Mouse (Mus musculus): ENCODE results near the gene Olfr70.
A peak's percentile ranks its signal among the peaks of the same experiment; 100 is the strongest.

Gene Olfr70

DNA sequence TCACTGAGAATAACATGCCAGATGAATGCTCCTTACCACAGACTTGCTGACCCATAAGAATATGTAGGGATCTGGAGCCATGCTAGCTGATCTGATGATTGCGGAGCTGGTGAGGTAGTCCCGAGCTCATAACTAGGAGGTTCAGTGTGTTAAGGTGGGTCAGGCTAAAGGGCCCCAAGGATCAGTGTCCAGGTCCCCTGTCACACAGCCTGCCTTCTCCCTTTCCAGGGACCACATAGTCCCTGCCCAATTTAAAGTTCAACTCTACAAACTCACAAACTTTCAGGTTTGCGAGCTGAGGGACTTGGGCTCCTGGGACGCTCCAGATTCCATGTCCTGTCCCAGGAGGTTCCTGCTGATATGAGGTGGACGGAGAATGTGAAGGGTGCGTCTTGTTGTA, at the start of gene Olfr70:
Gene Olfr70, minus strand, starts transcription at position 101 of the 400 bp plus-strand sequence.
- no peak for DNase-seq

DNA sequence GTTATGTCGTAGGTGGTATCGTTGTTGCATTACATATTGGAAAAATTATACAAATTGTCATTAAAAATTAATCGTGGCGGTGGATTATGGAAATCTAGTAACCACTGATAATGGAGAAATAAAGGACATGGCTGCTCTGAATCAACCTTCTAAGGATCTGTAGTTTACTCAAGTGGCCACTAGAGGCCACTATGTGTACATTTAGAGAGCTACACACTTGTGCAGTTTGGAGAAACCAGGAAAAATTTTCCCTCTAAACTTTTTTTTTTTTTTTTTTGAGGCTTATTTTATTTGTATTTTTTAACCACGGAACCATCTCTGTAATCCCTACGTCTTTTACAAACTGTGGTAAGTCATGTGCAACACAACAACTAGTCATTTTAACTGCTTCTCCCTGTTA, 44.6 kb upstream of the Olfr70 start:
- DNase-seq = no peak

DNA sequence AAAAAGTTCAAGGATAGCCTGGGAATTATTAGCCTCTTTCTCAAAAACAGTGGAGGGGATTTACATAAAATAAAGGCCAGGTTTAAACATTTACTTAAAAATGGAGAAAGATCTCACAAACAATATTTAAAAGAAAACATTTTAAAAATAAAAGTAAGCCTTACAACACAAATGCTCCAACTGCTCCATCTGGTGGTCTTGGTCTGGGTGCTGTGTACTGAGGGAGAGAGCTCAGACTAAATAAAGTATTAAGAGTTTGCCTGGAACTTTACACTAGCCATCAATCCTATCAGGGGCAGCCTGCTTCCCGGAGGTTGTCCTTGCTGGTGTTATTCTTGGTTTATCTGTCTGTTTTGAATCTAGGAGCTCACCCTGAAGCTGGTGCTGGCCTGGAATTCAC, 42.5 kb upstream of the Olfr70 start:
- DNase-seq = no peak

DNA sequence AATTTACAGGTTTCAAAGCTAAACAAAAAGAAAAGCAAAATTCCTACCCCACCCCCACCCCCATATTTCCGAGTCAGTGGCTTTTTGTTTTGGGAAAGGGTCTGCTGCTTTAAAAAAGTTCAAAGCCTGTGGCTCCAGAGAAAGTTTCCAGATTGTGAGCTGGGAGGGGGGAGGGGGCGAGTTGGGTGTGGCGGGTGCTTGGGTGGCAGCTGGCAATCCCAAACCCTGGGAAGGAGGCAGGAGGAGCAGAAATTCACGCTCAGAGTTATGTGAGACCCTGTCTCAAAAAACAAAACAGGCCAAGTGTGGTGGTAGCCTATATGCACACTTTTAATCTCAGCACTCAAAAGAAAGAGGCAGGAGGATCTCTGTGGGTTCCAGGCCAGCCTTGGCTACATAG, 42.0 kb upstream of the Olfr70 start:
- no peak for DNase-seq

DNA sequence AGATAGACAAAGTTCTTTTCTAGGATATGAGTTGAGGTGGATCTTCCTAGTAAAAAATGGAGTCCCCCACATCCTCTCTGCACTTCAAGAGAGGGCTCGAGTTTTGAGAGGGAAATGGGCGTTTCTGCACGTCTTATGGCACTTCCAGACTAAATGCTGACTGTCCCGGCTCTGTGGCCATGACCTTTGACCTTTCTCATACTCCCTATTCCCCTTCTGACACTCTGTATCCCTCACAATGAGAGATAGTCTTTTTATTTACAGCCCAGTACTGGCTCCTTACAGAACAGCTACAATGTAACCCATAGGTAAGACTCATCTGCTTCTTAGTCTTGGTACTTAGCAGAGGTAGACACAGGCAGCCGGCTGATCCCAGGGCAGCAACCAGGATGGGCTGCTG, 40.9 kb upstream of the Olfr70 start:
- no peak for DNase-seq

DNA sequence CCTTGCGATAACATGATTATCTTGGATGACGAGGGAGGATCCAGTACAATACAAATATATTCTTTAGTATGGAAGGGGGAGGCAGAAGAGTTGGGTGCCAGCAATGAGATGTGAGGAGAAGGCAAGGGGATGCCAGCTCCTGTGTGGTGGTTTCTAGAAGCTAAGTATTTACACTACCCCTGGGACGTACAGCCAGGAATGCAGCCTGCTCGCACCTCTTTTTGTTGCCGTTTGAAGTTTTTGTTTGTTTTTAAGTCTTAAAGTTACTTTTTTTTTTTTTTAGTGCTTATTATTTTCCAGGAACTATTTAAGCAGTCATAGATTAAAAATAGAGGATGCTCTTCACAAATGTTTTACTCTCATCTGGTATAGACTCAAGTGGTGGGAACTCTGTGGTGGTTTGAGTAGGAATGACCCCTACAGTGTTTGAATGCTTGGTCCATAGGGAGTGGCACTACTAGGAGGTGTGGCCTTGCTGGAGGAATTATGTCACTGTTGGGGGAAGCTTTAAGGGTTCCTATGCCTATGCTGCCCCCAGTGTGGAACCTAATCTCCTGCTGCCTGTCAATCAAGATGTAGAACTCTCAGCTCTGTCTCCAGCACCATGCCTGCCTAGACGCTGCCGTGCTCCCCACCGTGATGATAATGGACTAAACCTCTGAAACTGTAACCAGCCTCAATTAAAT, 38.5 kb upstream of the Olfr70 start:
- DNase-seq = no peak

DNA sequence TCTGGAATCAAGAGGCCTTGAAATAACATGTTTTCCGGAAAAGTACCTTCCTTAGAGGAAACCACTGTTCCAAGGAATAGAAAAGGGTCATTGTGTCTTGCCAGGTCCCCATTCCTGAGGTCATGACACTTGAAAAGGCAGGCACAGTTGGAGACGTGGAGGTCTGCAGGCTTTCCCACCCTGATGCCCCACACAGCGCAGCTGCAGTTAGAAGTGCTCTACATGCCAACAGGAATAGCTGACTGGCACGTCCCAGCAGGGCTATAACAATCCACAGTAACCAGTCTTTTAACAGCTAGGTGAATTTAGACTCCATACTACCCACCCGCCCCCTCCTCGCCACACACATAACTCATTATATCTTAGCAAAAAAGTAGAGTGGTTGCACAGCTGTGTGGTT, 36.5 kb upstream of the Olfr70 start:
- no peak for DNase-seq

DNA sequence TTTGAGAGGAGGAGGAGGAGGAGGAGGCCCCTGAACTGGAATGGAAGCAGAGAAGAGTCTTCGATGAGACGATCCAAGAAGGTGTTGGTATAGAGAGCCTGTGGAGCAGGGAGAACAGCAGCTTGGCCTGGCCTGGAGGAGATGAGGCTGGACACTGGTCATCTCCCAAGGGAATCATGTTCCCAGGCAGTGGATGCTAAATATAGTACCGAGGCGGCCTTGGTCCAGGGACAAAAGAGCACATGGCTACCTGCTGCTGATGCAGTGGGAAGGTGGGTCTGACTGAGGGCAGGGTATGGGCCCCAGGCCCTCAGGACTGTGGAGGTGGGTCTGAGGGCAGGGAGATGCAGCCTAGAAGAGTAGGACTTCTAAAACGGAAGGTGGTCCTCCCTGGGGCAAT, 32.6 kb upstream of the Olfr70 start:
- DNase-seq = no peak

DNA sequence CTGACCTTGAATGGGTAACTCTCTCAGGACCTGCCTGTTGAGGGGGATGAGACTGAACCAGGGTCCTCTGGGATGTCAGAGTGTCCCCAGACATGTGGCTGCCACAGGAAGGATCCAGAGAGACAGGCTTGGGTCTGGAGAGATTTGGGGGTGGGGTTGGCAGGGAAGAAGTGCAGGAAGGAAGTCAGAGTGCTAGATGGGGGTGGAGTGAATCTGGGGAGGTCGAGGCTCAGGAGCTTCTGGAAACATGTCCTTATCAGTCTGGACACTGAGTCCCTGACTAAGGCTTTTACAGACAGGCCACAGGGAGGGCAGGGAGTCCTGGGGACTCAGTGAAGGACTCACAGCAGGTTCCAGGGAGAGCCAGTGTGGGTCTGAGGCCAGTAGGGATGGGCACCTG, 31.6 kb upstream of the Olfr70 start:
- DNase-seq = no peak

DNA sequence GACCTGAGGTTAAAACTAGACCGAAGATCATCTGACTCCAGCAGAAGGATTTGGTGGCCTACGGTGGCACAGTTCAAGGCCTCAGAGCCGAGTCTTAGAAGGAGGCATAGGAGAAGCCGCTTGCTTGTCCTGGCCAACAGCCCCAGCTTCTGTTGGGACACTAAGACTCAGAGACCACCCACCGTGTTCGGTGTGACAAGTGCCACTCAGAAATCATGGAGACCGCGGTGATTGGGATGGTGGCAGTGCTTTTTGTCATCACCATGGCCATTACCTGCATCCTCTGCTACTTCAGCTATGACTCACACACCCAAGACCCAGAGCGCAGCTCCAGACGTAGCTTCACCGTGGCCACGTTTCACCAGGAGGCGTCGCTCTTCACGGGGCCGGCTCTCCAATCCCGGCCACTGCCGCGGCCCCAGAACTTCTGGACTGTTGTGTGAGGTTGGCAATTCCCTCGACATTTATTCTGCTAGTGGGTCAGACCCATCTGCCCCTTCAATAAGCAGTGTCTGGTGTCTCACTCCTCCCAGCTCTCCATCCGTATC, 30.2 kb upstream of the Olfr70 start:
- DNase-seq = no peak

DNA sequence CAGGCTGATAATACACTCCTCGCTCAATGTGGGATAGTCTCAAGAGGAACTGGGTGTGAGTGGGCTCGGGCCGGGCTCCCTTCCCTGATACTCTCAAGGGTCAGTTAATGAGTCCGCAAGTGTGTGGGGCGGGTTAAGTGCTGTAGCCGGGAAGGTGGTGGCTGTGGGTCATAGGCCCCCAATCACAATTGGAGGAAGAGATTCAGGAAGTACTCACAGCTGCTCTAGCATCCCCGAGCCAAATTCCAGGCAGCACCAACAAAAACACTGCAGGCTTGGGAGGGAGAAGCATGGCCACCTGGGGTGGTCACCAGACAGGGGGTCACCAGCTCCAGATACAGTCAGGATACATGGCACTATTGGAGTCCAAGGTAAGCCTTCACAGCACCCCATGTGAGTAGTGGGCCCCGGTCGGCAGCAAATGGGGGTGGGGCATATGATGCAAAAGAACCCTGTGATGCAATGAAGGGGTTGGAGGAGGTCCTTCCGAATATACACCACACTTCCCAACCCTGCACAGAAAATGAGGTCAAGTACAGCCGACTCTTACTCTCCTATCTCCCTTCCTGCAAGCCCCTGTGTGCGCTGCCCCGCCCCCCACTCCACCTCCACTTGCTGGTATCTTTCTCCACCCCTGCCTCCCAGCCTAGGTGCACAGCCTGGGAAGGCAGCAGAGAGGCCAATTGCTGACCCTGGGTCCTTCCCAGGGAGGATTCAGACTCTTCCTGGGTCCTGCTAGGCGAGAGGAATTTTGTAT, 29.4 kb upstream of the Olfr70 start, which contains the start of gene Spaar:
Gene Spaar, plus strand, starts transcription at position 241 of the 757 bp plus-strand sequence.
- no peak for DNase-seq

DNA sequence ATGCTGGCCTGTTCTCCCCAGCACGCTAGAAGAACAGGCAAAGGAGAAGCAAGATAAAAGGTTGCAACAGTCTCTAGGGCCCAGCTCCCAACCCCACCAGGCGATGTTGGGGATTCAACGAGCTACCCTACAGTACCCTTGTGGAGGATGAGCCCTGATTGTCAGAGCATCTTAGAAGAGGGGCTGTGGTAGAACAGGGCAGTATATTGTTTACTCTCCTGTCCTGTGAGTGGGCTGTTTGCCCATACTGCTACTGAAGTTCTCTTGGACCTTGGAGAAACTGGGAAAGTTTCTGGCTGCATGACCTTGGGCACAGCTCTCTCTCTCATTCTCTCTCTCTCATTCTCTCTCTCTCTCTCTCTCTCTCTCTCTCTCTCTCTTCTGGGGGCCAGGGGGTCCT, 28.5 kb upstream of the Olfr70 start:
- no peak for DNase-seq

DNA sequence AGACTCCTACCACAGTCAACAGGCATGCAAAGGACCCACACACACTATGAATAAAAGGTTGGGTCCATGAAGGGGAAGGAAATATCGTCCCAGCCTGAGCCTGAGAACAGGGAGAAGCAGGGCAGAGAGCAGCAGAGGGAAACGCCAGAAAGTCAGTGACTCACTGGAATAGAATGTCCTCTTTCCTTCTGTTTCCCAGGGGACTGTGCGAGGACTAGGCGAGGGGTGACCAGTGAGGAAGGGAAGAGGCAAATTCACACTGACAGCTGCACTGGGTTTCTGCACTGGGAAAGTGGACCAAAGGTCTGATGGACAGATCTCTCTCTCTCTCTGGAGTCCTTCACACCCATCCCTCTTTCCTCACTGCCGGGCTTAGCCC, 28.0 kb upstream of the Olfr70 start:
- no peak for DNase-seq

DNA sequence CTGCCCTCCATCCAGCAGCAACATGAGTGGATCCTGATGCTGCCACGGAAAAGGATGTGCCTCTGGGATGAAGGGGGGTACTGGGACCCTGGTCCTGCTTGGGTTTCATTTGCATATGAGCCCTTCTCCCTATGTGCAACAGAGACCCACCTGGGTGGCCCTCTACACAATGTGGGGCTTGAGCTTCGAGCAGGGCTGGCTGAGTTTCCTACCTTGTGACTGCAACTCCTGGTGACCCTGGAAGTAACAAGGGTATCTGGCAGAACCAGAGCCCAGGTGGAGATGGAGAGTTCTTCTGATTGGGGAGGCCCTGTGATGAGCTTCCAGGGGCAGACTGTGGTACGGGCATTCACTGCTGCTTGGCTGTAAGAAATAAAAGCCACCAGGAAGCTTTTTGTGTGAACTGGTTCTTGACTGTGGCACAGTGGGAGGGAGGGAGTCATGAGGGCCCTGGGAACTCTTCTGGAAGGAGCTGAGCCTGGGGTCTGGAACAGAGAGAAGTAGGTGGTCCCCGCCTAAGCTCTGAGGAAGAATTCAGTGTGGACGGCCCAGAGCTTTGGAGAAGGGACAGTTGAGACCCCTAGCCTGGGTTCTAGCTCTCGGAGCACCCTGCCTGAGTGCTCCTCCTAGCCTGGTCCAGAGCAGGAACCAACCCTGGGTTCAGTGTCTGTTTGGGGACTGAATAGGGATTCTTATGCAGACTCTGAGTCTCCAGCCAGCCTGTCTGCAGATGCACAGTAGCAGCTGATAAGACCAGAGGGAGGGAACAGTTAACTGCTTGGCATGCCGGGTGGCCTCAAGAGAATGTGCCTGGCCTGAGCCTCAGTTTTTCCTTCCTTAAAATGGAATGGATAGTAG, 27.3 kb upstream of the Olfr70 start:
- DNase-seq = no peak

DNA sequence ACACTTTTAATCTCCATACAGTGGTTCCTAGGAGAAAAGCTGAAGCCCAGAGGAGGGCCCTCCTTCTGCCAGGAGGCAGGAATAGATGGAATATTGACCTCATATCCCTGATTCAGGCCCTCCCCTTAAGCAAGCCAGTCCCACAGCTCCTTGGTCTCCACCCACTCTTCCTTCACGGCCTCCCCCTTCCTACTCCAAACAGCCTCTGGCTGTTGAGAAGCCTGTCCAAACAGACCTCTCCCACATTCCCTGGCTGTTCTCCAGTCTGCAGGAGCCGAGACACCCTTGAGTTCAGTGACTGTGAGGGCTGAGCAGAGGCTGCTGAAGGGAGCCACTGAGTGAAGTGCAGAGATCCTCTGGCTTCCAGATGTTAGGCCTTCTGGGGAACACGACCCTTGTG, 26.4 kb upstream of the Olfr70 start, which contains the start of gene Hrct1:
Gene Hrct1, plus strand, starts transcription at position 194 of the 400 bp plus-strand sequence.
- DNase-seq = no peak

DNA sequence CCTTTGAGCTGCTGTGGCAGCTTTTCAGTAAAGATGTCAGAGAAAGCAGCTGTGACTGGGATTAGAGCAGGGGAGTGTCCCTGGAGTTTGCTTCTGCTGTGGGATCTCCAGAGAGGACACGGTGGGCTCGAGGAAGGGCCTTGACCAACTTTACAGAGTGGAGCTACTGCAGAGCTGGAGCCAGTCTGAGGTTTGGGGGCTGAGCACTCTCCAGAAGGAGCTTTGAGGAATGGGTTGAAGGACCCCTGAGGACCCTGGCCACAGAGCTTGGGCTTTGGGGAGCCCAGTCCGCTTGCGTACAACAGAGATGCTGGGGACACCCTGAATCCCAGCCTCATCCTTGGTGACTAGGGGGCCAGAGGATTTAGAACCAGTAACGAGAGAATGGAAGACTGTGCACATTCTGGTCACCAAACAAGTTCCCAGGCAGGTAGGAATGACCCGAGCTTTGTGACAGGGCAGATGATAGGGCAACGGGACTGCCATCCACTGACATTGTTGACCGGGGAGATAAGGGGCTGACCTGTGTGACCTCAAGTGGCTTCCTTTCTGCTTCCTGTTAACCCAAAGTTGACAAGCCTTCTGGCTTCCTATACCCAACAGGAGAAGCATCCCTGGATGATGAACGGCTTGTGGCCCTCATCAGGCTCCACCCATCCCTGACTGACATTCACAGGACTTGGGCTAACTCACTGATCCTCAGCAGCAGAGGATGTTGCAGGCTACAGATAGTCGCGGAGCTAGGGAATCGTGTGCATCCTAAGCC, 25.8 kb upstream of the Olfr70 start:
- no peak for DNase-seq

DNA sequence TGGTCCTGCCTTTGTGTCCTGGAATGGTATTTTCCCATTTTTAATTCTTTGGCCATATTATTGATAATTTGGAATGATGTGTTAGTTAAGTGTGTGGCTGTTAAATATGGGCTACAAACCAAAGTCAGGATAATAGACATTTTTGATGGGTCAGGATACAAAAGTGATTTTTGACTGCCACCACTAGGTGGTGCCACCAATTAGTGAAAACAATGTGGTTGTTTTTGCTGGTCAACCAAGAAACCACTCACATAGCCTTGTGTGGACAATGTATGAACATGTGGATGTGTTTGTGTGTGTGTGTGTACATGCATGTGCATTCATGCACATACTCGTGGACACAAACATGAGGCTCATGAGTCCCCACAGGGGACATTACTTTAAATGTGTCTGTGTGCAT, 24.2 kb upstream of the Olfr70 start:
- DNase-seq = no peak

DNA sequence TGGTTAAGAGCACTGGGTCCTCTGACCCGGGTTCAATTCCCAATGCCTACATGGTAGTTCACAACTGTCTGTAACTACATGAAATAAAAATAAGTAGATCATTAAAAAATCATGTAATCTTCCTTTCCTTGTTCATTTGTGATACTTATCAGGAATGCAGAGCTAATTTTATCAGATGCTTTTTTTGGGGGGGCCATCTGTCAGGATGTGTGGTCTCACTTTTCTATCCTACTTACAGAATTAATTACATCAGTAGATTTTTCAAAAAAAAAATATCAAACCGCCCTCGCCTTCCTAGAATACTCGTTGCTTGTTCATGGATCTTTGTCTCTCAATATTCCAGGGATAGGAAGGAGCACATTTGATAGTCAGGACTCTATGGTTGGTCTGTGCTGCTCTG, 21.6 kb upstream of the Olfr70 start:
- no peak for DNase-seq

DNA sequence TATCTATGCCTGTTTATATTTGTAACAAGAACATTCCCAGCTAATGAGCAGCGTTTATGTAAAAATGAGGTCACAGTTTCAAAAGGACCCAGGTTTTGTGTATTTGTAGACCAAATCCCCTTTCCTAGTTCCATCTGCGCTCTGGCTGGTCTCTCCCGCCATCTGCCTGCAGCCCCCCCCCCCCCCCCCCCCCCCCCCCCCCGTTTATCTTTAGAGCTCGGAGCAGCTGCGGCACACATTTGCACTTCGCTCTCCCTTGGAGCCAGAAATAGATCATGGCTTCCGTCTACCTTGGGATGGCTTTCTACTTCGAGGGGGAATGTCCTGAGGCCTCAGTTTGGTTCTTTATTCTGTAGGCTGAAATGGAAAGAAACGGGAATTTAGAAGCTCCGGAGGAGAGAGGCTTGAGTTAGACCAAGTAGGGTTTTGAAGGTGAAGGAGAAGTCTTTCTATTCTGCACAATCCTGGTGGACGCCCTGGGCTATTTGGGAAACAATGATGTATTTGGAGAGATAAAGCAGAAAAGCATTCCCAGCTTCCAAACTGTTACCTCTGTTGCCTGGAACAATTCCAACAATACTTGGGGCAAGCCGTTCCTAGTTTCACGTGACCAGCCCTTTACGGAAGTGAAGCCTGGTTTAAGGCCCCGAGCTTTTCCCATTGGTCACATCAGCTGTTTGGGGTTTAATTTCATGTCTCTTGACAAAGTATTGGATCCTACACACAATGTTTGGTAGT, 20.1 kb upstream of the Olfr70 start:
- no peak for DNase-seq

DNA sequence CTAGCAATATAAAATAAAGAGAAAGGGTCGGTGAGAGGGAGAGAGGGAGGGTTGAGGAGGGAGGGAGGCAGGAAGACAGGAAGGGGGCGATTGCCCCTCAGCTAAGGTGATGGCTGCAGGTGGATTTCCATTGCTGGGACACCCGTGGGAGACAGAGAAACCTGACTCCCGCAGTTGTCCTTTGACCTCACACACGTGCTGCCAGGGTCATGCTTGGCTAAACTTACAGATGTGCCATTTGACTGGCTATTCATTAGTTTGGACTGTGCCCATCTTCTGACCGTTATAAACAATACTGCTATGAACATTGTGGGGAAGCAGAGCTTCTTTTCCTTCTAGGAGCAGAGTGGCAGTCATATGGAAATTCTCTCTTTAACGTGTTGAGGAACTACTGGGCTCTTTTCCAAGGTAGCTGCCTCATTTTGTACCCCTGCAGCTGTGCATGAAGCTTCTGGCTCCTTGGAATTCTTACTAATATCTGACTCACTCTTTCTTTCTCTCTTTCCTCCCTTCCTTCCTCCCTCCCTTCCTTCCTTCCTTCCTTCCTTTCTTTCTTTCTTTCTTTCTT, 13.1 kb upstream of the Olfr70 start:
- no peak for DNase-seq

DNA sequence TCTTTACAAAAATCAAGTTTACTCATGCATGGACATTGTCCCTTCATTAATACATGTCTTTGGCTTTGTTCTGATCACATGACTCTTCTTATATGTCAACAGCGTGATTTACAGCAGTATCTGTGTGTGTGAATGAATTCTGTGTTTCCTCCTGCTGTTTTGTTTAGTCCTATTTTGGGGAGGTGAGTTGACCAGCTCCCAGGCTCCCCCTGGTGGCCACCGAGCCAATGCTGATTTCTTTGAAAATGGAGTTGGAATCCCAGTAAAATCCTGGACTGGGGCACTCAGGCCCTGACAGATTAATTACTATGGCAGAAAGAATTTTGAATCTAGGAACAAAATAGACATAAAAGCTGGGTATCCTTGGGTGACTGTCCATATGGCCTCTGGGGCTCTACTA, 11.2 kb upstream of the Olfr70 start:
- DNase-seq = peak; percentile 93
